Mouse (Mus musculus): ENCODE results near the gene Gatad2b.
"Not testable (repeated sequence)": the region's sequence is repeated elsewhere in the genome, so short reads cannot be mapped to it uniquely, and the experiment has no call there.

The Gatad2b gene

GRCm38 (mm10) chr3:90309589-90309988 lies 16.6 kb downstream of the Gatad2b start:
- no peak for DNase-seq (ENCODE audit: low spot score in 2 of 2)

- DNase-seq (ENCODE audit: low spot score in 2 of 2), result peak in 1 of 2 experiments; percentile 26
These were observed 20.4 kb downstream of the Gatad2b start for GRCm38 (mm10) chr3:90313367-90313766.

- DNase-seq (ENCODE audit: low spot score in 2 of 2), result no peak
These were observed 21.3 kb downstream of the Gatad2b start for GRCm38 (mm10) chr3:90314241-90314640.

GRCm38 (mm10) chr3:90322289-90322688 lies 29.3 kb downstream of the Gatad2b start:
- no peak for DNase-seq (ENCODE audit: low spot score in 2 of 2)

- peak in 1 of 2 experiments; percentile 63 for DNase-seq (ENCODE audit: low spot score in 2 of 2)
These were observed 30.1 kb downstream of the Gatad2b start for GRCm38 (mm10) chr3:90323119-90323518.

GRCm38 (mm10) chr3:90332485-90332884 lies 39.5 kb downstream of the Gatad2b start:
- DNase-seq (ENCODE audit: low spot score in 2 of 2), result no peak

GRCm38 (mm10) chr3:90335517-90335916 lies 42.5 kb downstream of the Gatad2b start:
- no peak for DNase-seq (ENCODE audit: low spot score in 2 of 2)

GRCm38 (mm10) chr3:90338190-90338589 lies 45.2 kb downstream of the Gatad2b start:
- DNase-seq (ENCODE audit: low spot score in 2 of 2), result no peak

- no peak for DNase-seq (ENCODE audit: low spot score in 2 of 2)
These were observed 47.2 kb downstream of the Gatad2b start for GRCm38 (mm10) chr3:90340177-90340576.

- not testable (repeated sequence) for DNase-seq (ENCODE audit: low spot score in 2 of 2)
These were observed 49.9 kb downstream of the Gatad2b start for GRCm38 (mm10) chr3:90342853-90343252.

- DNase-seq (ENCODE audit: low spot score in 2 of 2), result no peak
These were observed 54.9 kb downstream of the Gatad2b start for GRCm38 (mm10) chr3:90347847-90348246.

GRCm38 (mm10) chr3:90357959-90358358 lies 65.0 kb downstream of the Gatad2b start:
- no peak for DNase-seq (ENCODE audit: low spot score in 2 of 2)

GRCm38 (mm10) chr3:90359230-90359629 lies 66.3 kb downstream of the Gatad2b start:
- DNase-seq (ENCODE audit: low spot score in 2 of 2), result no peak

- DNase-seq (ENCODE audit: low spot score in 2 of 2), result no peak
These were observed 68.5 kb downstream of the Gatad2b start for GRCm38 (mm10) chr3:90361476-90361875.

GRCm38 (mm10) chr3:90362346-90362745 lies 69.4 kb downstream of the Gatad2b start:
- no peak for DNase-seq (ENCODE audit: low spot score in 2 of 2)

- no peak for DNase-seq (ENCODE audit: low spot score in 2 of 2)
These were observed 74.1 kb downstream of the Gatad2b start for GRCm38 (mm10) chr3:90367001-90367632.

GRCm38 (mm10) chr3:90369041-90369440 lies 76.1 kb downstream of the Gatad2b start:
- DNase-seq (ENCODE audit: low spot score in 2 of 2), result no peak

GRCm38 (mm10) chr3:90371857-90372256 lies 78.9 kb downstream of the Gatad2b start:
- no peak for DNase-seq (ENCODE audit: low spot score in 2 of 2)

- DNase-seq (ENCODE audit: low spot score in 2 of 2), result no peak
These were observed 79.8 kb downstream of the Gatad2b start for GRCm38 (mm10) chr3:90372817-90373216.

GRCm38 (mm10) chr3:90373432-90374028 lies 80.6 kb downstream of the Gatad2b start:
- DNase-seq (ENCODE audit: low spot score in 2 of 2), result peak; percentile 77 to 87

- DNase-seq (ENCODE audit: low spot score in 2 of 2), result no peak
These were observed 81.4 kb downstream of the Gatad2b start for GRCm38 (mm10) chr3:90374368-90374767.

GRCm38 (mm10) chr3:90375562-90376246 lies 82.7 kb downstream of the Gatad2b start:
- DNase-seq (ENCODE audit: low spot score in 2 of 2), result no peak

GRCm38 (mm10) chr3:90376247-90376585 lies 83.2 kb downstream of the Gatad2b start:
- no peak for DNase-seq (ENCODE audit: low spot score in 2 of 2)

Data from spleen, postnatal 10 days (tissue).